Mouse (Mus musculus) fibroblast of lung, adult 2 months (primary cell): Measurements from ENCODE around the gene Phpt1.

Source experiments
- DNase-seq: peaks from one replicate; pipeline ENCODE4 v3.0.0-alpha.2; 2011; ENCODE audit warnings: low read depth

Gene Phpt1

DNA sequence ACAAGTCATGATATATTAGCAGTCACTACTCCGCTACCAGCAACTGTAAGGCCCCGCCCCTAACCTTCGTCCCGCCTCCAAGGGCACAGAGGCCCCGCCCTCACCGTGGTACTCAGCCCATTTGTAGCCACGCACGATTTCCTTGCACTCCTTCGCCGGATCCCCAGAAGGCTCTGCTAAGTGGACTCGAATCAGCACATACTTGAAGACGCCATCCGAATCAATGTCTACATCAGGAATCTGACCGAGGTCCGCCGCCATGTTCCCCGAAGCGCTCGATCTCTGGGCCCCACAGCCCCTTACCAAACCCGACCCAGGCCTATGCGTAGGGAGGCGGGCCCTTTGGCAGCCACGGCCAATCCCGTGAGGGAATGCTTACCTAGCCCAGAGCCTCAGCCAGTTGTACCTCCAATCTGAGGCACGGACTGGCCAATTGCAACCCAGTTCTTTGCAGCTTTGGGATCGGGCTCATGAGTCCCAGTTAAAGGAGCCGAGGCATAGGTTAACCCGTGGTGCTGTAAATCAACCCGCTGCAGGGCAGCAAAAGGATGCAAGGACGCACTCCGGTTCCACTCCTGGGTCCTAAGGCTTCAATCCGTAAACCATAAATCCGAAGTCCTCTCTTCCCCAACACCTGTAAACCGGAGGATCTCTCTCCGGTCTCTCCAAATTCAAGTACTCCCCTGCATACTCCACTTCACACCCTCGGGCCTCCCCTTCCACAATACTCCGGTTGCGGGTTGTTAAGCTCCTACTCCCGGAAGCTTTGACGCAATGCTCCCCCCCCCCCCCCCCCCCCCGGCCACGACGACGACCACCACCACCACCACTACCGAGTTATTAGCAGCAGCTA lies at the start of gene Phpt1, which contains the start of gene Mamdc4:
Gene Phpt1 (minus strand): TSS at position 646 of the 853 bp plus-strand sequence.
Gene Mamdc4 (minus strand): TSS at position 267 of the 853 bp plus-strand sequence.
- DNase-seq: peak; percentile 96

DNA sequence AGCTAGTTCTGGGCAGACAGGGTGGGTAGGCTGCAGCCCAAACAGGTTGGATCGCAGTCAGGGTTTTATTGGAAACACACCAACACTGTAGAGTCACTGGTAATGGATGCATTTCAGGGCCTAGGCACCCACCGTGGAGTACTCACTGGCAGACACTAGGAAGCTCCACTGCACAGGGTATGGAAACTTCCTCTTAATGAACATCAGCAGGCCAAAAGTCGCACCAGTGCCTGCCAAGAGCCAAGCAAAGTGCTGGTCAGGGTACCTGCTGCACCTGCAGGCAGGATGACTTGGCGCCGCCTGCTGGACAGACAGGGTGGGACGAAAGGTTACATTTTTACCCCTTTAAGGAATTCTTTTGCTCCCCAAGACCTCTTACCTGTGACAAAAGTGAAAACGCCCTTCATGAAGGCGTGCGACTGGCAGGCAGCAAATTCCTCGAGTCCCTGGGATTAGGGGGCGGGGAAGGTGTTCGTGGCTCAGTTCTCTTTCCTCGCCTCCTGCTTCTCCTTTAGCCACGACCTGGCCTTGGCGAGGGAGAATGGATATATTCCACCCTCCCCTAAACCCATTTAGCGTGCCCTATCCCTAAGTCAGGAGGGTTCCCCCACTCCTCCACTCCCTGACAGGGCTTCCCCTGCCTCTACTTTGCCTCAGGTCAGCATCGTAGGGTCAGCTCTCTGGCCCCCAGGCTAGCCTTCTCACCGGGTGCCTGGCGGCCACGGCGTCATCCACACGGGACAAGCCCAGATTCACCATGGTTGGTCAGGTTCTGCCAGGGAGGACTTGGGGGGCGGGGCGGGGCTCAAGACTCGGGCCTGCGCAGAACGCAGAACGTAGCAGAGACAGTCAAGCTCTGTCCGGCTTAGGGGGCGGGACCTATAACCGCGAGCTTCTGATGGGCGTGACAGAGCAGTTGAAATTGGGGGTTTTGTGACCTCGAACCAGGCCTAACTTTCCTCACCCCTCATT lies 46.5 kb upstream of the Phpt1 start, which contains the start of gene Tmem141:
Gene Tmem141 (minus strand): TSS at position 777 of the 972 bp plus-strand sequence.
- DNase-seq: peak; percentile 61

DNA sequence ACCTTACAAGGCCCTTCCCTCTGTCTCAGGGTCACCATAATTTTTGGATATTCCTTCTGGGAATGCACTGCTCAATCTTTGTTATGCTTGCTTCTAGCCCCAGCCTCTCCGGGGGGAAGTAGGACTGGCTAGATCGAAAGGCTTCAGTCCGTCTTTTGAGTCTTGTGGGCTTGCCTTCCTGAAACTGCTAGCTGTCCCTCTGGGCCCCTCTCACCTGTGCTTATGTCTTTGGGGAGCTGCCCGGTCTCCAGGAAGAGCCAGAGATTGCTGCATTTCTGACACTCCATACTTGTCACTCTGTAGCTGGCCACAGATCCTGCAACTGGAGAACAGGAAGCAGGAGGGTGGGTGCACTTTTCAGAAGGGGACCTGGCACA lies 45.8 kb upstream of the Phpt1 start:
- no peak for DNase-seq

DNA sequence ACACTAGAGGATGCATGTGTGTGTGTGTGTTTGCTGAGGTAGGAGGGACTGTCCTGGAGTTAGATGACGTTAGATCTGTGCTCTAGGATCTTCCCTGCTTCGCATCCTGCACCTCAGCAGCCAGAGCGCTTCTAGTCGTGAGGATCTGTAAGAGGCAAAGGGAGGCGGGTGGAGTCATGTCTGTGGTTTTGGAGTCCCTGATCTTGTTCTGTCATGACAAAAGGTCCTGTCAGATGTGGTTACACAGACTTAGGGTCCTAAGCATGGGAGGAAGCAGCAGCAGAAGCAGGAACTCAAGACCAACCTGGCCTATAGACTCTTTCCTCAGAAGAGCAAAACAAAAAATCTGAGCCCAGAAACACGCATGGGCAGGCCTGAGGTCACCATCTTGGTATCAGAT lies 45.4 kb upstream of the Phpt1 start:
- no peak for DNase-seq

DNA sequence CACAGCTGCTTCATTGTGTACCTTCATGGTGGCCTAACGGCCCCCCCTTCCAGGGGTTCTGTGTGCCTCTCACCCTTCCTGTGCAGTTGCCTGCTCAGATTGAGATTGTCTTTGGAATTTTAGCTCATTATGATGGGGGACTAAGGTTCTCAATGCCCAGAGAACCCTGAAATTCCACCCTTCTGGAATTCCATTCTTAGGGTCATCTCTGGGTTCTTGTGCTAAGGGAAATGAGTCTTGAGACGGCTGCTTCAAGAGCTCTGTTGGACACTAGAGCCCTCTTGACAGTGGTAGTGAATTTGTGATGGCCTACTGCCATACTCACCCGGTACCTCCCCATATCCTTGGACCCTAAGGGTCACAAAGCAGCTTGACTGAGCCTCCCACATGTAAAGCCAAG lies 42.6 kb upstream of the Phpt1 start, which contains the start of gene Ccdc183:
Gene Ccdc183 (minus strand): TSS at position 101 of the 400 bp plus-strand sequence.
- DNase-seq: no peak

DNA sequence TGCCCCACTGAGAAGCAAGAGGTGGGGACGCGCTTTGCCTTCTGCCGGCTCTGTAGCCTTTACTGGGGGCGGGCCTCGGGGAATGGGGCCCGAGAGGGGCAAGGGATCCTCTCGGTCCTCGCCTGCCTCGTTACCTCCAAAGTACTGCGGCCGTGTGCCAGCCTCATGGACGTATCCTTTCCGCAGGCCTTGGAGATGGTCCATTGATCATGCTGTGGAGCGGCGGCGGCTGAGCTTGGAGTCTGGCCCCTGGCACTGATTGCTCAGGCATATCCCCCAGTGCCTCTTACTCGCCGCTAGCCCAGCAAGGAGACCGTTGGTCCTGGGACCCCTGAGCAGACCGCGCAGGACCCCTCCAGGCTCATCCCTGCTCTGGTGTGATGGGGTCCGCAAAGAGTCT lies 41.4 kb upstream of the Phpt1 start:
- no peak for DNase-seq

DNA sequence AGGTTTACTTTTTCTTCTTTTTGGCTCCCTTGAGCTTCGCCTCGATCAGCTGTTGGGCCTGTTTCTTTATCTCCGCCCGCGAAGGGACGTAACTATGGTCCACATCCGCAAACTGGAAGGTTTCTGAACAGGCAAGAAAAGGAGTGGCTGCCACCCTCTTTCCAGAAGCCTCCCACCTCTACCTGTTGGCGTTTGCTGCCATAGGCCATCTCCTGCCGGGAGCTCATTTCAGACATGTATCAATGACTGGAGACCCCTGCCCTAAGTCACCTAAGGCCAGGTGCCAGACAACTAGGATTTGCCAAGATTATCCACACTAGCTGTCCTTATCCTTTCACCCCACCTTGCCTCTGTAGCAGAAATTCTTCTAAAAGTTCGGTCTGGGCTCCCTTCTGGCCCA lies 33.6 kb upstream of the Phpt1 start:
- DNase-seq: no peak

DNA sequence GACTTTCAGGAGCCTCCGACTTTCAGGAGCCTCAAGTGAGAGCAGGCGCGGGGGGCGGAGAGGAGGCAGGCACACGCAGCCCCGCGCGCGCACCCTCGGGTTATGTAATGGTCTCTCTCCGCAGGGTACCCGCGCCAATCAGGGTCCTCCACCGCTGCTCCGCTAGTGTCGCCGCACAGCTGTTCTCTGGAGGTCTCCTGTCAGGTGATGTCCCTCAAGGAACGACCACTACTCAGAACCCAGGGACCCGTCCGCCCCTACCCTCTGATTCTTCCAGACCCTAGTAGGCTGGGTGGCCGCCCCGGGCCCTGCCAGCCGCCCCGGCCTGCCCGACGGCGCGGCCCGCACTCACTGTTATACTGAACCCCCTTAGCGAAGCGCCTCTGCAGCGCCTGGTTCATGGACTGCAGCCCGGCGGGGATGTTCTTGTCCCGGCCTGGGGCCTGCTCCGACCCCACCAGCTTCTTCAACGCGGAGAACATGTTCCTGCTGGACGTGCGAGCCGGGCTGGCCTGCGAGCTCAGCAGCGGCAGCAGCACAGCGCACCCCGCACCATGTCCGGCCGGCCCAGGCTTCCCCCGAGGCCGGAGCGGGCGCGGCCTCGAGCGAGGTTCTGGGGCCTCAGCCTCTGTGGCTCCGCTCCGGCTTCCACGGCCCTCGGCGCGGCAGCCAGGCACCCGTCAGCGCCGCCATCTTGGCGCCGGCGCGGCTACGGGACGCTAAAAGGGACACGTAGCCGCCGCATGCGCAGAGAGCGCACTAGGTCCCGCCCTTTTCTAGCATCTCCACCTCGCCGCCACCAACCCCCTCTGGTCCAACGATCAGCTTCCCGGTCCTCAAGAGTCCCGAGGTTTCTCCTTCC lies 33.0 kb upstream of the Phpt1 start, which contains the start of gene Rabl6:
Gene Rabl6 (minus strand): TSS at position 761 of the 862 bp plus-strand sequence.
- DNase-seq: peak; percentile 65

DNA sequence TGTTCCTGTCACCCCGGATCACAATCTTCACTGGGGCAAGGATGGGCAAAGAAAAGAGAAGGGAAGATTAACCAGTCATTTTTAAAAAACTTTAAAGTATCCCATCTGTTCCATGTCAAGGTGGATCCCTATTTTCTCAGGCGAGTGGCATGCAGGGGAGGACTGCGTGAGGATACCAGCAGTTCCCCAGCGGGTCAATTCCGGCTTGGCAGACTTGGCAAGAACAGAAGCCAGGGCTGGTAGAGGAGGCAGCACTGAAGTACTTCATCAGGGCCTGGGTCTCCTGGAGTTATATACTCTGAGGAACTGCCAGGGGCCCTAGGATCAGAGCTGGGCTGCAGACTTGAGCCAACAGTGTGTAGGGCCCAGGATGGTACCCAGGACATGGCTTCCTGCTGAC lies 27.5 kb upstream of the Phpt1 start:
- DNase-seq: no peak

DNA sequence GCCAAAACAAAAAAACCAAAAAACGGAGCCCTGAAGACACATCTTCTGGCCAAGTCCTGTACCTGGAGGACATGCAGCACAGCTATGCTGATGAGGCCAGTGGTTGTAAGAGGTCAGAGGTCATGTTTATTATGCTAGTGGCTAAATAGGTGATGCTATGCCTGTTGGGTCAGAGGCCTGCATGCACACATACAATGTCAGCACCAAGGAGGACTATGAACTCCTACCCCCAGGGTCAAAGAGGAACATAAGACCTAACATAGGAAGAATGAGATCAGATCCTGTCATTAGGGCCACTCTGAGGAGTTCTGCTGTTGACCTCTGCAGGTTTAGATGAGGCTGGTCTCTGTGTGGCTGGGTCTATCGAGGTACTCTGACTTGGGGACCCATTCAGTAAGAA lies 25.0 kb upstream of the Phpt1 start:
- DNase-seq: no peak

DNA sequence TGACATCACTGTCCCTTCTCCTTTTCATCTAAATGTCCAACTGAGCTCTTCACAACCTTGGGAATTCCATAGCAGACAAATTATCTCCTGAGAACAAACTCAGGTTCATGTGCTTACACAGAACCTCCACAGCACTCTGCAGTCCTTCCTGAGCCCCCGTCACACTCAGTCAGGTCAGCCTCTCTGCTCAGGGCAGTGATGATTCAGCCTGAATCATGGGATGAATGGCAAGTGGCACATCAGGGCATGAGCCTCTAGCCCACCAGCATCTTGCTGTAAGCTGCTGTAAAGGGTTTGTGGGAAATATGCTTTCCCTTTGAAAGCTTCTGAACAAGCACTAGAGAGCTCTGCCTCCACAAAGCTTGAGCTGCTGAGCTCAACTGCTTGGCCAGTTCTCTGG lies 23.7 kb upstream of the Phpt1 start:
- DNase-seq: no peak

DNA sequence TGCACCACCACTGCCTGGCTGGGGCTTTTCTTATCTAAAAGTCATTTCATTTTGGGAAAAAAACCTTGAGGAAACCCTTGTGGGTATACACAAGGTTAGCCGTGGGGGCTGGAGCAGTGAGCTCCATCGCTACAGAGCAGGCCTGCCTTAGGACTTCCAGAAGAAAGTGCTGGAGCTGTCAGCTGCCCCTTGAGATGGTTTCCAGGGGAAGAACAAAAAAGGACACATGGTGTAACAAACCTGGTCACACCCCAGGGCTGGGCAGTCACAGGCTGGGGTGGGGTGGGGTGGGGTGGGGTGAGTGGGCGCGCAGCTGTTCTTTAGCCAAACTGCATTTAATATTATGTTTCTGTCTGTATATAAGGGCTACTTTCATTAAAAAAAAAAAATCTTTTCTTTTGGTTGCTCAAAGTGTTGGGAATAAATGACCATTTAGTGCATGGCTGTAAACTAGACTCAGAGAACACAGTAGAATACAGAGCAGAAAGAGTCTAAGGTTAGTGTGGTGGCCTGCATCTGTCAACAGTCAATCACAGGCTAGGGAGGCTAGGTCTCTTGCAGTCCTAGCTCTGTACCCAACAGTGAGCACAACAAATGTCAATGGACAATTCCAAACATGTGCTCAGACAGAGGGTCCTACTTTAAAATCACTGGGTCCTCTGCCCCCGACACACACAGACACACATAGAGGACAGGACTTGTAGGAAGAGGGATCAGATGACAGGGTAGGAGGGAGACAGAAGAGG lies 21.9 kb upstream of the Phpt1 start:
- DNase-seq: no peak

DNA sequence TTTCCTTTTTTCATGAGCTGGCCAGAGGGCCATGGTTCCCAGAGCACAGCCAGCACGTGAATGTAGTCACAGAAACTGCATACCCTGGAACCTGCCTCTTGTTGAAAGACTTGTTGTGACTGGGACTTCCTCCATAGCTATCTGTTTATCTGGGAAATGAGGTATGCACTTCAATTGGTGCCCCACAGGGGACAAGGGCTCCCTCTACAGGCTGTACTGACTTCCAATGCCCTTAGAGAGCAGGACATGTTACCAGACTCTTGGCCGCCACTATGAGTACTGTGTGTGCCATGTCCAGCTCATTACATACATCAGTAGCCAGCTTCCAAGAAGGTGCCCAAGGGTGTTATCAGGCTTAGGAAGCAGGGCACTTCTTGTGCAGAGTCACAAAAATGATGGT lies 16.8 kb upstream of the Phpt1 start:
- DNase-seq: no peak

DNA sequence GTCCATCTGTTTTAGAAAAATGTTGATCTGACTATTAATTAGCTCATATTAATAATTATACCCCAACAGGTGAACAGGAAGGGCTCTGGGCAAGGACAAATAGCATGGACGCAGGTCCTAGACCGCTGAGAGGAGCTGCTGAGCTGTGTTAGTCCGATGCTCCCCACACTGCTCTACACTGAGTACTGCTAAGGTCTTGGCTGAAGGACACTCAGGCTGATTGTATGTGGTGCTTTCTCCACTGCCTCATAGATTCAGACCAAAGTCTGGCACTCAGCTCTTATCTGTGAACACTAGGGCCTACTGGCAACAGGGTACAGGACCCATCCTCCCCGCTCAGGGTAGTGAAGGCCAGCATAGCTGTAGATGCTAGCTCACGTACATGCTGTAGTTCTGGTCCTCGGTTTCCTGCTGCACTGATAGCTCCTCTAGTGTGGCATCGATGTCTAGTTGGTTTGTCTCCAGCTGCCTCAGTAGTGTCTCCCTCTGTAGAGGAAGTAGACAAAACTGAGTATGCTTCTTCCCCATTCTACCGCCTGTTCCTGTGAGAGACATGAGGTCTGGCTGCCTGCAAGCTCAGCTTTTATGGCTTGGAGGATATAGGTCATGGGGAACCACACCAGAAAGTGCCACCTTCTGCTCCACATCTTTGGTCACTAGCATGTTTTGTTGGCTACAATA lies 13.3 kb upstream of the Phpt1 start:
- no peak for DNase-seq

DNA sequence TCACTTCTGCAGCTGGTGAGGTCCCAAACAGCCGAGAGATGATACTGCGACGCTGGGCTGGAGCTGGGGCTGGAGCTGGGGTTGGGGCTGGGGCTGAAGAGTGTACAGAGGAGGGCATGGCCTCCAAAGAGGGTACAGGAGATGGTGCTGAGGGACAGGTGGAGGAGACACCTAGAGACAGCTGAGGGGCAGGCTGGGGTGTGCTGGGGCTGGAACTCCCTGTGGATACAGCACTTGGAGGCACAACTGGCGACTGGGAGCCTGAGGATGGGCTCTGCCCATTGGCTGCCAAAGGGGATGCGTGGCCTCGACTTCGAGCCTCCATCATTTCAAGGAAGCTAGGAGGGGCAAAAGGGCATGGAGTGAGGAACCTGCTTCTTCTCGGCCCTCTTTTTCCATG lies 12.3 kb upstream of the Phpt1 start:
- no peak for DNase-seq

DNA sequence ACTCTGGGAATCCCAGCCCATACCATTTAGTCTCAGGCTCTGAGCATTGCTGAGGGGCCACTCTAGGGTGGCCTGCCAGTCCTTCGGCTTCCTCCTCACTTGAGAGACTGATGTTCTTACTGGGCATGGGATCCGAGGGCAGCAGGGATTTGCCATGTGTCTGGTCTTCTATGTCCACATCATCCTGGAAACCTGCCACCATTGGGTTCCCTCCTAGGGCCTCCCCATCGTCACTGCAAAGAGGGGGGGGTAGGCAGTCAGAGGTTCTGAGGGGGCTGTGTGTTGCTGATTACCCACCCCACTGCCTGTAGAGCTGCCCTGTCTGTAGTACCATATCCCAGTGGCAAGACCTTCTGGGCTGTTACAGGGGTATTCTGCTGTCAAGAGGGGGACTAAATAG lies 10.6 kb upstream of the Phpt1 start:
- DNase-seq: no peak

DNA sequence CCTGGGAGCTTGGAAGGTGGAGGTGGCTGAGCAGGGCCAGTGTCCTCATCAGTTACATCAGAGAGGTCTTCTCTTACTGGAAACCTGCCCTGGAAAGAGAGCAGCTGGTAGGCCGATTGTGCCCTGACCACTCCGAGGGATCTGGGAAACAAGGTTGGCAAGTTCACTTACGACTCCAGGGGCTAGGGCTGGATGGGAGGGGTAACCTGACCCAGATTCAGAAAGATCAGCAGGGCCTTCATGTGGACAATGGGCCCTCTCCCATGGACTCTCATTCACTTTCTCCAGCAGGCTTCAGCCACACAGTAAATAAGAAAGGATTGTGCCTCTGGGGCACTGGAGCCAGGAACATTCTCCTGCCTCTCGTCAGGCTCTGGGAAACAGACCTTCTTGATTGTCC lies 9.8 kb upstream of the Phpt1 start:
- no peak for DNase-seq

DNA sequence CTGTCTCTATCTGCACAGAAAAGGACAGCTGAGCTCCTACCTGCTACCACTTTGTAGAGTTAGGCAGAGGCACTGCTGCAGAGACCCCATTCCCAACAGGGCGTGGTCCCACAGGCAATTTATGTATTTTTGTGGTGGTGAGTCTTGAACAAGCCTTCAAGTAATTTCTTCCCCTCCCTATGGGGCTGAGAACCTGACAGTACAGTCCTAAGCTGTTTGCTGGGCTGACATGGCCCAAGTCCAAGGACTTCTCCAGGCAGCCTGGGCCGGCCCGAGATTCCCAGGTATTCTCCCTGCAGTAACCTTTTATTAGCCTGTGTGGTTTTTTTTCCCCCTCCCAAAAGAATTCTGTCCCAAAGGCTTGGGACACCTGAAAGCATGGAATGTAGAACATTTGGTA lies 9.1 kb upstream of the Phpt1 start:
- DNase-seq: no peak

DNA sequence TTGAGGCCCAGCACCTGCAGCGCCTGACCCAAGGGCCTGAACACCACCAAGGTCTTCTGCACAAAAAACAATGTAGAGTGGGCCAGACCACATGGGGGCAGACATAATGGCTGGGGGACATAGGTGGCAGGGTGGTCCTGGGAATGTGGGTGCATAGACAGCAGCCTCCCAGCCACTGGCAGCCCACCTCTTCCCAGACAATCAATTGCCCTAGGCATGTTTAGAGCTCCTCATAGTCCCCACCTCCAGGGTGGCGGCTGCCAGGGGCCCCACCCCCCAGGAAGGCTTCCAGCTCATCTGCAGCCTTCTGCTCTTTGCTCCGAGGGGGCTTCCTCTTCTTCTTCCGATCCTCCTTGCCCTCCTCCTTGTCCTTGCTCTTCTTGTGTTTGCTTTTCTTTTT lies 8.5 kb upstream of the Phpt1 start:
- no peak for DNase-seq

DNA sequence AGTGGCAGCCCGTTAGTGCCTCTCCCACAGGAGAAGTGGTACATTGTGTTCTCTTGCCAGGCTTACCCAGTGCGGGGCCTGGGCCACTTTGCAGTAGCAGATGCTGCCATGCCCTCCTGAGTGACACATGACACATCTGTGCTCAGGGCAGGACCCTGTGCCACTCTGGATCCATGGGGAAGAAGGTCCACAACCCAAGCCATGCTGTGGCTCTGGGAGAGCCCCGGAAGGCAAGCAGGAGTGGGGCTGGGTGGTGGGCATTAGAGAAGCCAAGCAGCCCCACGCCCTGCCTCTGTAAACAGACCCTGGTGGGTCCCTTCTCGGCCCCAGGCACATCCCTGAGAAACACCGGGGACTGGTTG lies 8.1 kb upstream of the Phpt1 start:
- no peak for DNase-seq
